Mouse (Mus musculus) ES-Bruce4 (cell line): ENCODE measurements around the gene Ctsj. TPM values are rescaled to one million over a fixed set of nuclear protein-coding genes. Genes with fewer than 3 reads are reported as not detected.
"Not testable (repeated sequence)": the region's sequence is repeated elsewhere in the genome, so short reads cannot be mapped to it uniquely, and the experiment has no call there.

Experiments
- H3K27ac ChIP-seq: 2 replicates; pipeline ENCODE4 v1.5.1; 2012; ENCODE audit warnings: low read length, inconsistent platforms; ENCODE audit not compliant: insufficient read depth
- H3K27me3 ChIP-seq: 2 replicates; pipeline ENCODE4 v1.6.1; 2012; ENCODE audit warnings: mild to moderate bottlenecking, low read length, inconsistent platforms; ENCODE audit not compliant: control insufficient read depth, poor library complexity, insufficient read depth, severe bottlenecking
- H3K36me3 ChIP-seq: 2 replicates; pipeline ENCODE4 v1.6.1; 2012; ENCODE audit warnings: inconsistent platforms, mild to moderate bottlenecking, low read length, moderate library complexity; ENCODE audit not compliant: control insufficient read depth, poor library complexity, insufficient read depth, severe bottlenecking
- H3K4me1 ChIP-seq: one replicate; pipeline ENCODE4 v1.8.1; 2011; ENCODE audit warnings: low read length; ENCODE audit not compliant: control insufficient read depth, insufficient read depth
- H3K4me3 ChIP-seq: 2 replicates; pipeline ENCODE4 v1.5.1; 2011; ENCODE audit warnings: low read depth, mild to moderate bottlenecking, low read length
- H3K9ac ChIP-seq: 2 replicates; pipeline ENCODE4 v1.6.1; 2012; ENCODE audit warnings: low read depth, mild to moderate bottlenecking, inconsistent platforms; ENCODE audit not compliant: poor library complexity, severe bottlenecking
- H3K9me3 ChIP-seq: replicated peaks from 2 replicates; pipeline ENCODE4 v1.6.1; 2012; ENCODE audit warnings: mild to moderate bottlenecking, low read length, inconsistent platforms; ENCODE audit not compliant: control insufficient read depth, poor library complexity, insufficient read depth, severe bottlenecking
- CTCF ChIP-seq: IDR thresholded peaks from one replicate; pipeline ENCODE4 v1.8.1; 2011; ENCODE audit warnings: low read depth, low read length
- EP300 ChIP-seq: IDR thresholded peaks from 2 replicates; pipeline ENCODE4 v1.6.1; 2011; ENCODE audit warnings: low read depth, low read length; ENCODE audit not compliant: insufficient read depth
- POLR2A ChIP-seq: IDR thresholded peaks from one replicate; pipeline ENCODE4 v1.8.1; 2011; ENCODE audit warnings: low read length; ENCODE audit not compliant: insufficient read depth
- polyA plus RNA-seq: library from polyadenylated mRNA; stranded (reverse); fragments of >200 nt; gene quantifications from 2 replicates; pipeline ENCODE4 v1.2.4, GENCODE M21; 2011; ENCODE audit warnings: low read depth; ENCODE audit not compliant: missing spikeins, insufficient read depth, insufficient read length

Gene Ctsj
- 3.8 and 5.8 TPM in 2 replicates for polyA plus RNA-seq

DNA sequence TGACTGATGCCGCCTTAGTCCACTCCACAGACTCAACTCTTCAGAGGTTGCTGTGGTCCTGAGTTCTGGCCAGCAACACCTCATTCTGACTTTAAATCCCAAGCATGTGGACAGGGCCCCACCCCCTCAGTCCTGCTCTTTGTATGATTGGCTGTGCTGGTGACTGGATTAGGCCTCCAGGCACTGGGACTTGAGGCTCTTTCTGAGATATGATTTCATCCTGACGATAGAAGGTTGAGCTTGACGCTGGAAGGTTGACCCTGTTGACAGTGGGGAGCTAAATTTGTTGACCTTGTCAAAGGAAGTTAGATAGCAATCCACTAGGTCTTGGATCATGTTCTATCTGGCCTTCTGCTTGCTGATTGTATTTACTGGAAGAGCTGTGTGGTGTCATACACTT, at the start of gene Ctsj:
TSS of gene Ctsj (minus strand) at position 101 of the 400 bp plus-strand sequence.
- no peak for TF ChIP-seq CTCF
- TF ChIP-seq EP300: no peak
- TF ChIP-seq POLR2A: no peak
- no peaks in the 10 kb centered on the region for H3K9me3 ChIP-seq
- no peaks in the 10 kb centered on the region for H3K27me3 ChIP-seq

DNA sequence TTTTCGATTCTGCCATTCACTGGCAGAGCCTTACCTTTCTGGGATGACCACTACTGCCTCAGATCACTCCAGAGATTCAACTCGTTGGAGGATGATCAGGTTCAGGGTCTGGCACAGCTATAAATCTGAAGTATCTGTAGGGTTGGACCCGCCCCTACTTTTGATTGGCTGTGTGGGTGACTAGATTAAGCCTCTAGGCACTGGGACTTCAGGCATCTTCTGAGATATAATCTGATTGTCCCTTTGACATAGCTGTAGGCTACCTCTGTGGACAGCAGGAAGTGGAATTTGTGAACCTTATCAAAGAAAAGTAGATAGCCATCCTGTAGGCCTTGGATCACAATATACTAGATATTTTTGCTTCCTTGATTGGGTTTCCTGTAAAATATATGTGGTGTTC, 34.8 kb upstream of the Ctsj start, which contains the start of gene Ctsq:
TSS of gene Ctsq (minus strand) at position 101 of the 400 bp plus-strand sequence.
- TF ChIP-seq POLR2A: no peak
- TF ChIP-seq CTCF: no peak
- TF ChIP-seq EP300: no peak
- no peaks in the 10 kb centered on the region for H3K9me3 ChIP-seq
- no peak within 1 kb of the TSS for H3K27ac ChIP-seq
- H3K36me3 ChIP-seq: no peaks in the 10 kb centered on the region
- H3K4me1 ChIP-seq: no peaks in the 10 kb centered on the region
- H3K9ac ChIP-seq: no peak within 1 kb of the TSS
- H3K4me3 ChIP-seq: no peak within 1 kb of the TSS
- no peaks in the 10 kb centered on the region for H3K27me3 ChIP-seq

More for the DNA sequence above, at the start of gene Ctsj:
- no peak within 1 kb of the TSS for H3K27ac ChIP-seq
- H3K4me1 ChIP-seq: no peaks in the 10 kb centered on the region
- H3K4me3 ChIP-seq: no peak within 1 kb of the TSS
- no peak within 1 kb of the TSS for H3K9ac ChIP-seq
- H3K36me3 ChIP-seq: no peaks in the 10 kb centered on the region

GRCm38 (mm10) chr13:61022785-61023184, 17.0 kb upstream of the Ctsj start:
- Histone ChIP-seq H3K4me3 (no peak overlapping the region), H3K9ac (no peak overlapping the region), H3K9me3 (no peaks in the 10 kb centered on the region), H3K27ac (no peak overlapping the region), H3K27me3 (0 out of 2 replicates have a peak, but pooled peaks cover 2% of the 10 kb centered on the region), H3K4me1 (no peaks in the 10 kb centered on the region), H3K36me3 (no peaks in the 10 kb centered on the region)
- TF ChIP-seq POLR2A: no peak
- TF ChIP-seq EP300: no peak
- TF ChIP-seq CTCF: no peak

DNA sequence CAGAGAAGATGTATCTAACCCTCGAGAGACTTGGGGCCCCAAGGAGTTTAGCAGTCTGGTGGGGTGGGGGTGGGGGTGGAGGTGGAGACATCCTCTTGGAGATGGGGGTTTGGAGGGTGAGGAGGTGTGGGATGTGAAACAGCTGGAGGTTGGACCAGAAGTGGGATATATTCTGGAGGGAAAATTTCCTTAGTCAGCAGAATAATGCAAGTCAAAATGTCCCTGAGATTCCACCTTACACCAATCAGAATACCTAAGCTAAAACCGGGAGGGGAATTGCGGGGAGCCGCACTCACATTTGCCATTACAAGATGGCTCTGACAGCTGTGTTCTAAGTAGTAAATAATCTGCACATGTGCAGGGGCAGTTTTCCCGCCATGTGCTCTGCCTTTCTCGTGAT, 16.1 kb upstream of the Ctsj start:
- TF ChIP-seq CTCF: no peak
- no peak for TF ChIP-seq POLR2A
- TF ChIP-seq EP300: no peak
- Histone ChIP-seq H3K9me3 (no peaks in the 10 kb centered on the region), H3K9ac (no peak overlapping the region)

GRCm38 (mm10) chr13:61010171-61010570, 4.4 kb upstream of the Ctsj start:
- no peak overlapping the region for H3K9ac ChIP-seq
- H3K4me3 ChIP-seq: no peak overlapping the region
- no peaks in the 10 kb centered on the region for H3K4me1 ChIP-seq
- H3K27me3 ChIP-seq: no peaks in the 10 kb centered on the region
- no peaks in the 10 kb centered on the region for H3K9me3 ChIP-seq
- no peak overlapping the region for H3K27ac ChIP-seq
- H3K36me3 ChIP-seq: no peaks in the 10 kb centered on the region
- TF ChIP-seq EP300: no peak
- TF ChIP-seq CTCF: no peak
- TF ChIP-seq POLR2A: no peak

More for the DNA sequence above, 16.1 kb upstream of the Ctsj start:
- no peaks in the 10 kb centered on the region for H3K36me3 ChIP-seq
- H3K4me3 ChIP-seq: no peak overlapping the region
- no peaks in the 10 kb centered on the region for H3K4me1 ChIP-seq
- H3K27me3 ChIP-seq: 0 out of 2 replicates have a peak, but pooled peaks cover 2% of the 10 kb centered on the region
- H3K27ac ChIP-seq: no peak overlapping the region

DNA sequence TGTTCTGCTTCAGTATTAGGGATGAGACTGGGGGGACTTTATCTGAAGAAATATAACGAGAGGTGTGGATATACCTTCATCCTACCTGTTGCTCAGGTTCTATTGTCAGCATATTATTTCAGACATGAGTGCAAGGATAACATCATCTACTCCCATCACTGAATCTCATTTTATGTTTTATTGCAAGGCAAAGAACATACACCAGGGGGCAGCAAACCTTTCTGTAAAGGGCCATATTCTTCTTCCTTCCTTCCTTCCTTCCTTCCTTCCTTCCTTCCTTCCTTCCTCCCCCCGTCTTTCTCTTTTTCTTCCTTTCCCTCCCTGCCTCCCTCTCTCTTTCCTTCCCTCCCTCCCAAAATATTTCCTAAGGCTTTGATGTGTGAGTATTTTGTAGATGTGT, 8.2 kb downstream of the Ctsj start:
- TF ChIP-seq EP300 (no peak), POLR2A (no peak), CTCF (no peak)
- Histone ChIP-seq H3K27ac (no peak overlapping the region), H3K9me3 (no peaks in the 10 kb centered on the region), H3K9ac (no peak overlapping the region), H3K4me3 (no peak overlapping the region), H3K4me1 (no peaks in the 10 kb centered on the region), H3K27me3 (no peaks in the 10 kb centered on the region), H3K36me3 (no peaks in the 10 kb centered on the region)

- H3K4me3 ChIP-seq, H3K9me3 ChIP-seq: not testable (repeated sequence)
Measured at GRCm38 (mm10) chr13:60986915-60987314, 18.8 kb downstream of the Ctsj start.

GRCm38 (mm10) chr13:60972319-60972718, 33.4 kb downstream of the Ctsj start:
- not testable (repeated sequence) for H3K9me3 ChIP-seq, H3K27me3 ChIP-seq, H3K9ac ChIP-seq, H3K4me1 ChIP-seq, H3K27ac ChIP-seq, H3K4me3 ChIP-seq, H3K36me3 ChIP-seq

More at GRCm38 (mm10) chr13:60986915-60987314, 18.8 kb downstream of the Ctsj start:
- not testable (repeated sequence) for H3K27me3 ChIP-seq, H3K27ac ChIP-seq, H3K36me3 ChIP-seq, H3K9ac ChIP-seq, H3K4me1 ChIP-seq

DNA sequence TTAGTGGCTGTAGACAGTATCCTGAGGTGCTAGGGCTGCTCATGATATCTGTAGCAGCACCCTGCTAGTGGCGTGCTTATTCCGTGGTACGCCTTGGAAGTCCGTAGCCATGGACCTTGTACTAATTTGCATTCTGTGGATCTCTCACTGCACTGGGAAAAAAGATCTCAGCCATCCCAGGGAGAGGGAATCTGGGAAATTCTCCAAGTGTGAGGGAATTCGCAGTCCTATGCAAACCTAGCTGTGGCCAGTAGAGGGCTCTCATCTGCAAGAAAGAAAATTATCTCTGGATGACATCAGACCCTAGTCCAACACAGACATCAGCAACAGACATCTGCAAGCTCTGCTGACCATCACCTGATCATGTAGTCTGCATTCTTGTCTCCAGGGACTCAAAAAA, 41.8 kb downstream of the Ctsj start:
- not testable (repeated sequence) for H3K9ac ChIP-seq, H3K4me3 ChIP-seq, H3K4me1 ChIP-seq, H3K27ac ChIP-seq, H3K9me3 ChIP-seq, H3K36me3 ChIP-seq, H3K27me3 ChIP-seq
